Mouse (Mus musculus): ENCODE measurements around the gene Fam214a.

The Fam214a gene

DNA sequence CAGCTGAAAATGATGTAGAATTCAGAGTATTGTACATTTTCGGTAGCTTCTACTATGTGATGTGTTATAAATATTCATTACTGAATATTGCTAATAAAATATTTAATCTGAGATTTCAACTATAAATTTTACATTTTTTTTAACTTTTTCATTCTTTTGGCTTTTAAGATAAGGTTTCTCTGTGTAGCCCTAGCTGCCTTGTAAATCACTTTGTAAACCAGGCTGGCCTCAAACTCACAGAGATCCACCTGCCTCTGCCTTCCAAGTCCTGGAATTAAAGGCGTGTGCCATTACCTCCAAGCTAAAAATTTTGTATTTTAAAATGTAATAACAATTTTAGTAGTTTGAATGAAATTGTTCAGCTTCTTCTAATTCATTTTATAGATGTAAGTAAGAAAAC lies 63.9 kb downstream of the Fam214a start:
- Histone ChIP-seq H3K36me3 (ENCODE audit: control insufficient read depth, insufficient read depth, low read length, poor library complexity, severe bottlenecking) (peaks cover 23% of the 10 kb centered on the region), H3K27me3 (ENCODE audit: control insufficient read depth, insufficient read depth, low read length, poor library complexity, severe bottlenecking) (no peaks in the 10 kb centered on the region)
- DNase-seq (ENCODE audit: low read depth, low spot score): peak; percentile 24

DNA sequence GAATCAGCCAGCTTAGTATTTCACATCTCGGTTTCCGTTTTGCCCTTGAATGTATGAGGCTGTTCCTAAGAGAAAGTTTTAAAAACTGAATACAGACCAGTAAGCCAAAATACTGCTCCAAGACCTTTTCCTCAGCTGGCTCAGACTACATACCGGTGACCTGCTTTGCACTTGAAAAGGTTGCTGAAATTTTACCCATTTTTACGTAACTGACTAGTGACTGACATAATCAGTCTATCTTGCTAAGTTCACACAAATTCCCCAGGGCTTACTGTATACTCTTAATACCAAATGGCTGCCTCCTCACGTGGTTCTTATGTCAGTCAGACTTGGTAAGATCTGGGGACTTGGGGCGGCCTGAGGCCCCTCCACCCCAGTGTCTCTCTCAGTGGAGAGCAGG lies 66.5 kb downstream of the Fam214a start:
- Histone ChIP-seq H3K27me3 (ENCODE audit: control insufficient read depth, insufficient read depth, low read length, poor library complexity, severe bottlenecking) (no peaks in the 10 kb centered on the region), H3K36me3 (ENCODE audit: control insufficient read depth, insufficient read depth, low read length, poor library complexity, severe bottlenecking) (peaks cover 14% of the 10 kb centered on the region)
- DNase-seq (ENCODE audit: low read depth, low spot score): no peak

DNA sequence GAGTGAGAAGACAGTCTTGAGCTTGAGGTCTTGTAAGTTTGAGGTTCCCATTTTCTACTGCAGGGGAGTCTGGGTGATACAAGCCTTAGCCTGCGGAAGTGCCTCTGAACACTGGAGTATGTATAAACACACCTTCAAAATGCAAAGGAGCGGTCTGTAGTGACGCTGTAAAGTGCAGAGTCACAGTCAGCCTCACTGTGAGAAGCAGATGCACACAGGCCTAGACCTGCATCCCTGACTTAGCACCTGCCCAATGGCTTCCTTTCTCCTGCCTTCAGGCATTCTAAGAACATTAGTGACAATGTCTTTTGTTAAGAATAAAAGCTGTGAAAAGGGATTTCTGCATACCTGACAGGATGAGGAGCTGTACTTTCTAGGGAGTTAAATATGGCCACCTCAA lies 66.9 kb downstream of the Fam214a start:
- Histone ChIP-seq H3K27me3 (ENCODE audit: control insufficient read depth, insufficient read depth, low read length, poor library complexity, severe bottlenecking) (no peaks in the 10 kb centered on the region), H3K36me3 (ENCODE audit: control insufficient read depth, insufficient read depth, low read length, poor library complexity, severe bottlenecking) (peaks cover 12% of the 10 kb centered on the region)
- DNase-seq (ENCODE audit: low read depth, low spot score): no peak

DNA sequence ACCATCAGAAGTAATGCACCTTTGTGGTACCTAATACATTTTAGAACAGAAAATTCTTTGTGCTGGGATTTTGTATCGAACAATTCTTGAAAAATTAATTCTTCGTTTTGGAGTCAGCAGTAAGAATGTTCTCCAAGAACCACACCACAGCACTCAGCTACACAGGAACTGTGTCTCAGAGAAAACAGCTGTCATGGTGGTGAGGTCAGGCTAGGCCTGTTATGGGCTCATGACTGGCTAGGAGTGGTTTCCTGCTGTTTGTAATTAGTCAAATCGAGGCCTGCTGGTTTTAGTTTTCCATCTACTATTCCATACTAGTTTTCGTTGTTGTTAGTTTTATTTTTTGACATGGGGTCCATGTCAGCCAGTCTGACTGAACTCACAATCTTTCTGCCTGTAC lies 67.9 kb downstream of the Fam214a start:
- no peak for DNase-seq (ENCODE audit: low read depth, low spot score)
- H3K36me3 ChIP-seq (ENCODE audit: control insufficient read depth, insufficient read depth, low read length, poor library complexity, severe bottlenecking): peaks cover 12% of the 10 kb centered on the region
- H3K27me3 ChIP-seq (ENCODE audit: control insufficient read depth, insufficient read depth, low read length, poor library complexity, severe bottlenecking): no peaks in the 10 kb centered on the region

GRCm38 (mm10) chr9:75022546-75022945 lies 69.9 kb downstream of the Fam214a start:
- peaks cover 12% of the 10 kb centered on the region for H3K36me3 ChIP-seq (ENCODE audit: control insufficient read depth, insufficient read depth, low read length, poor library complexity, severe bottlenecking)
- DNase-seq (ENCODE audit: low read depth, low spot score): no peak
- H3K27me3 ChIP-seq (ENCODE audit: control insufficient read depth, insufficient read depth, low read length, poor library complexity, severe bottlenecking): no peaks in the 10 kb centered on the region

- DNase-seq (ENCODE audit: low read depth, low spot score): no peak
- Histone ChIP-seq H3K27me3 (ENCODE audit: control insufficient read depth, insufficient read depth, low read length, poor library complexity, severe bottlenecking) (no peaks in the 10 kb centered on the region), H3K36me3 (ENCODE audit: control insufficient read depth, insufficient read depth, low read length, poor library complexity, severe bottlenecking) (peaks cover 8% of the 10 kb centered on the region)
These were observed 70.6 kb downstream of the Fam214a start for GRCm38 (mm10) chr9:75023150-75023894.

- peaks cover 11% of the 10 kb centered on the region; the same call in 1 of the 2 replicates for H3K36me3 ChIP-seq (ENCODE audit: control insufficient read depth, insufficient read depth, low read length, poor library complexity, severe bottlenecking)
- DNase-seq (ENCODE audit: low read depth, low spot score): no peak
These were observed 71.4 kb downstream of the Fam214a start for GRCm38 (mm10) chr9:75024089-75024488.

GRCm38 (mm10) chr9:75025689-75026088 lies 73.0 kb downstream of the Fam214a start:
- Histone ChIP-seq H3K27me3 (ENCODE audit: control insufficient read depth, insufficient read depth, low read length, poor library complexity, severe bottlenecking) (no peaks in the 10 kb centered on the region), H3K36me3 (ENCODE audit: control insufficient read depth, insufficient read depth, low read length, poor library complexity, severe bottlenecking) (peaks cover 4% of the 10 kb centered on the region; the same call in 1 of the 2 replicates)
- peak; percentile 71 for DNase-seq (ENCODE audit: low read depth, low spot score)

More at GRCm38 (mm10) chr9:75024089-75024488, 71.4 kb downstream of the Fam214a start:
- H3K27me3 ChIP-seq (ENCODE audit: control insufficient read depth, insufficient read depth, low read length, poor library complexity, severe bottlenecking): no peaks in the 10 kb centered on the region

GRCm38 (mm10) chr9:75032408-75032807 lies 79.7 kb downstream of the Fam214a start:
- peaks cover 8% of the 10 kb centered on the region; the same call in 1 of the 2 replicates for H3K36me3 ChIP-seq (ENCODE audit: control insufficient read depth, insufficient read depth, low read length, poor library complexity, severe bottlenecking)
- H3K27me3 ChIP-seq (ENCODE audit: control insufficient read depth, insufficient read depth, low read length, poor library complexity, severe bottlenecking): no peaks in the 10 kb centered on the region; the same call in none of the 2 replicates
- no peak for DNase-seq (ENCODE audit: low read depth, low spot score)

DNA sequence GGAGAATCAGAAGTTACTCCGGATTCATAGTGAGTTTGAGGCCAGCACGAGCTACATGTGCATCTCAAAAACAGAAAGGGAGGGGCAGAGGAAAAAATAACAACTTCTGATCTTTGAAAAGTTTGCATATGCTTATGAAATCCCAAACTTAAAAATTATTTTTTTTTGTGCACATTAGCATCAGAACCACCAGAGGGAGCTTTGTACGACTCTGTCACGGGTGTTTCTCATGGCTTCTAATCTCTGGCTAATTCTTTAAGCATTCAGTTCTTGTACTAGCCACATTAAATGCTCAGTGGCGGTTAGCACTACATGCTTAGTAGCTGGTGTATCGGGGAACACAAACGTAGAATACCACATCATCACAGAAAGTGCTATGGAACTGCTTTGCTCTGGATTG lies 80.5 kb downstream of the Fam214a start:
- Histone ChIP-seq H3K27me3 (ENCODE audit: control insufficient read depth, insufficient read depth, low read length, poor library complexity, severe bottlenecking) (no peaks in the 10 kb centered on the region; the same call in none of the 2 replicates), H3K36me3 (ENCODE audit: control insufficient read depth, insufficient read depth, low read length, poor library complexity, severe bottlenecking) (peaks cover 8% of the 10 kb centered on the region; the same call in 1 of the 2 replicates)
- DNase-seq (ENCODE audit: low read depth, low spot score): peak; percentile 55

DNA sequence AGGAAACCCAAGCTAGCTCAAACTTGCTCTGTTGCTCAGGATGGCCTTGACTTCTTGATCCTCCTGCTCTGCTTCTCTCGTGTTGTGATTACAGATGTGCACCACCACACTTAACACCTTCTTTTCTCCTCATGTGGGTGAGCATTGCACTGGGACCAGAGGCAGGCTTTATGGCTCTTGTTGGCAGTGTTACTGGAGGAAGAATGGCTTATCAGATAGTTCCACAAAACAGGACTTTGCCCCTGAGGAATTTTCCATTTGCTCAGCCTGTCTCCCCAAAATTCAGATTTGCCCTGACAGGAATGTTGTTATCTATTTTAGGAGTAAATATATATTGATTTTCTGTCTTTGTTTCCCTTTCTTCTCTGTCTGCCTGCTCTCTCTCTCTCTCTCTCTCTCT lies 82.0 kb downstream of the Fam214a start:
- Histone ChIP-seq H3K36me3 (ENCODE audit: control insufficient read depth, insufficient read depth, low read length, poor library complexity, severe bottlenecking) (peaks cover 6% of the 10 kb centered on the region; the same call in 1 of the 2 replicates), H3K27me3 (ENCODE audit: control insufficient read depth, insufficient read depth, low read length, poor library complexity, severe bottlenecking) (no peaks in the 10 kb centered on the region; the same call in none of the 2 replicates)
- DNase-seq (ENCODE audit: low read depth, low spot score): no peak

- H3K36me3 ChIP-seq (ENCODE audit: control insufficient read depth, insufficient read depth, low read length, poor library complexity, severe bottlenecking): peaks cover 6% of the 10 kb centered on the region; the same call in 1 of the 2 replicates
- DNase-seq (ENCODE audit: low read depth, low spot score): no peak
- H3K27me3 ChIP-seq (ENCODE audit: control insufficient read depth, insufficient read depth, low read length, poor library complexity, severe bottlenecking): no peaks in the 10 kb centered on the region; the same call in none of the 2 replicates
These were observed 83.3 kb downstream of the Fam214a start for GRCm38 (mm10) chr9:75035944-75036343.

DNA sequence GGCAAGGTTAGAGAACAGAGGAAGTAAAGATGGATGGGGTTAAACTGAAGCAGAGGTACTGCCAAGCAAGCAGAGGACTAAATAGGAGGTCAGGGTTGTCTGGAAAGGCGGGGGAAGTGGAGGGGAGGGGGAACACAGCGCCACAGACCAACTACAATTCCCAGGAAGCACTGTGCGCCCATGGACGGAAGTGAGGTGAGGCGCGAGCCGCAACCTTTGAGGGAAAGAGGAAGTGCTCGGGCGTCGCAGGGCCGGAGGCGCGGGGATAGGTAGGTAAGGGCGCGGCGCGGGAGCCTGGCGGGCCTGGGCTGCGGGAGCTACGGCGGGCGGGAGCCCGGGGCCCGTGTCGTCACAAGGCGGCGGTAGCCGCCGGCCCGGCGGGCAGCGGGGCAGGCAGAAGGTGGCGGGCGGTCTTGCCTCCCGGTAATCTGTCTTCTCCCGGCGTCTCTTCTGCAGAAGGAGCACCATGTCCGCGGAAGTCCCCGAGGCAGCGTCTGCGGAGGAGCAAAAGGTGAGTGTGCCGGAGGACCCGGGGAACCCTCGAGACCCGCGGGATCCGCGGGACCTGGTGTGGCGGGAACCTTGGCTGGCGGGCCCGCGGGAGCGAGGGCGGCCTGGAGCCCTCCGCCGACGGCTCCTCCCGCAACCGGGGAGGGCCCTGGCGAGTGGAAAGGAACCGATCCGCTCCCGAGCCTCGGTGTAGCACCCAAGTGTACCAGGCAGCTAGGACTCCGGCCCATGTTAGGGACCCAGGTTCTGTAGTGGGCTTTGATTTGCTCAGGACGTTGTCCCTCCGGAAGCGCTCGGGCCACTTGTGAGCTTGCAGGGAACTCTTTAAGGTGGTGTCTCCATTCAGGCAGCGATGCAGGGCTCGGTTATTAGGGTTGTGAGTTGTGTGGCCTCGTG lies 85.0 kb downstream of the Fam214a start, which contains the start of gene Arpp19:
Arpp19 (plus strand) TSS at position 164 of the 906 bp plus-strand sequence.
- peak; percentile 90 for DNase-seq (ENCODE audit: low read depth, low spot score)
- Histone ChIP-seq H3K27me3 (ENCODE audit: control insufficient read depth, insufficient read depth, low read length, poor library complexity, severe bottlenecking) (no peaks in the 10 kb centered on the region; the same call in none of the 2 replicates), H3K36me3 (ENCODE audit: control insufficient read depth, insufficient read depth, low read length, poor library complexity, severe bottlenecking) (0 out of 2 replicates have a peak, but pooled peaks cover under 1% of the 10 kb centered on the region)

DNA sequence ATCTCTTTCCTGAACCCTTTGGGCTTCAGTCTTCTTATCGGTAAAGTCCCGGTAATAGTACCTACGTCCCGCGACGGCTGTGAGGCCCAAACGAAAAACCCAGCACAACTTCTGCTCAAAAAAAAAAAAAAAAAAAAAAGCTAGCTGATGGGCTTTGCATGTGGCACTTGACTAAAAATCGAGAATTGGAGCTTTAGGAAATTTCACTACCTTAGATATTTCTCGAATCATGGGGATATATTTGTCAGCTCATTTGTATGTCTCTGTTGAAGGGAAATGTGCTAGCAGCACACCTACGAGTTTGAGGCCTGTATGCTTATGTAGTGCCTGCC lies 85.6 kb downstream of the Fam214a start:
- DNase-seq (ENCODE audit: low read depth, low spot score): no peak
- Histone ChIP-seq H3K36me3 (ENCODE audit: control insufficient read depth, insufficient read depth, low read length, poor library complexity, severe bottlenecking) (no peaks in the 10 kb centered on the region), H3K27me3 (ENCODE audit: control insufficient read depth, insufficient read depth, low read length, poor library complexity, severe bottlenecking) (no peaks in the 10 kb centered on the region; the same call in none of the 2 replicates)

- Histone ChIP-seq H3K27me3 (ENCODE audit: control insufficient read depth, insufficient read depth, low read length, poor library complexity, severe bottlenecking) (no peaks in the 10 kb centered on the region; the same call in 1 of the 2 replicates), H3K36me3 (ENCODE audit: control insufficient read depth, insufficient read depth, low read length, poor library complexity, severe bottlenecking) (no peaks in the 10 kb centered on the region)
- DNase-seq (ENCODE audit: low read depth, low spot score): no peak
These were observed 87.9 kb downstream of the Fam214a start for GRCm38 (mm10) chr9:75040566-75040965.

Measured in splenic B cell, adult 2 months (primary cell).